Mouse (Mus musculus): ENCODE results near the gene Sarnp. TPM values are rescaled to one million over a fixed set of nuclear protein-coding genes. Genes with fewer than 3 reads are reported as not detected.
A peak's percentile ranks its signal among the peaks of the same experiment; 100 is the strongest.

Sarnp gene
- polyA plus RNA-seq (2017; shearing (Covaris generic)): 100 to 1,000 TPM; 195 to 238 (median 227) TPM

GRCm38 (mm10) chr10:128817033-128817432 is at the start of gene Sarnp:
TSS of gene Sarnp (plus strand) at chr10:128817333.
- ATAC-seq: no peak

- no peak for ATAC-seq
These were observed 44.2 kb upstream of the Sarnp start for GRCm38 (mm10) chr10:128772895-128773294.

- ATAC-seq: no peak
These were observed 43.4 kb upstream of the Sarnp start for GRCm38 (mm10) chr10:128773685-128774084.

- no peak for ATAC-seq
These were observed 38.7 kb upstream of the Sarnp start for GRCm38 (mm10) chr10:128778441-128778840.

GRCm38 (mm10) chr10:128779011-128779795 is 37.9 kb upstream of the Sarnp start:
- ATAC-seq: no peak

- ATAC-seq: no peak
These were observed 36.9 kb upstream of the Sarnp start for GRCm38 (mm10) chr10:128780200-128780599.

- ATAC-seq: no peak
These were observed 26.6 kb upstream of the Sarnp start, which contains the start of gene Mmp19 for GRCm38 (mm10) chr10:128790398-128791124. TSS of gene Mmp19 (plus strand) at chr10:128790910.

- no peak for ATAC-seq
These were observed 25.1 kb upstream of the Sarnp start for GRCm38 (mm10) chr10:128792041-128792440.

- ATAC-seq: no peak
These were observed 23.9 kb upstream of the Sarnp start for GRCm38 (mm10) chr10:128793258-128793657.

GRCm38 (mm10) chr10:128794391-128794790 is 22.7 kb upstream of the Sarnp start:
- no peak for ATAC-seq

GRCm38 (mm10) chr10:128795581-128795980 is 21.6 kb upstream of the Sarnp start:
- no peak for ATAC-seq

- no peak for ATAC-seq
These were observed 18.5 kb upstream of the Sarnp start for GRCm38 (mm10) chr10:128798676-128799075.

- no peak for ATAC-seq
These were observed 15.1 kb upstream of the Sarnp start for GRCm38 (mm10) chr10:128801981-128802495.

GRCm38 (mm10) chr10:128802956-128803355 is 14.2 kb upstream of the Sarnp start:
- ATAC-seq: no peak

- ATAC-seq: no peak
These were observed 13.8 kb upstream of the Sarnp start for GRCm38 (mm10) chr10:128803361-128803760.

GRCm38 (mm10) chr10:128803771-128804270 is 13.3 kb upstream of the Sarnp start, which contains the start of gene Dnajc14:
TSS of gene Dnajc14 (plus strand) at chr10:128804062.
- no peak for ATAC-seq

- ATAC-seq: peak; percentile 48
These were observed 12.7 kb upstream of the Sarnp start, which contains the start of gene Tmem198b for GRCm38 (mm10) chr10:128804271-128805091. TSS of gene Tmem198b (minus strand) at chr10:128804370.

GRCm38 (mm10) chr10:128805092-128806000 is 11.8 kb upstream of the Sarnp start:
- ATAC-seq: peak; percentile 93

GRCm38 (mm10) chr10:128806086-128806485 is 11.0 kb upstream of the Sarnp start:
- no peak for ATAC-seq

- ATAC-seq: no peak
These were observed 10.1 kb upstream of the Sarnp start for GRCm38 (mm10) chr10:128807018-128807417.

GRCm38 (mm10) chr10:128820217-128820616 is 3.1 kb downstream of the Sarnp start:
- no peak for ATAC-seq
